Mouse (Mus musculus) Patski (cell line): Measurements from ENCODE around the gene Aqp11. TPM values are rescaled to one million over a fixed set of nuclear protein-coding genes. Genes with fewer than 3 reads are reported as not detected.

ENCODE experiments used
- ATAC-seq: fragments of 100-300 bp; one replicate; pipeline ENCODE4 v1.8.0; 2021
- CTCF ChIA-PET: fragments of 350-600 bp; sonication (Branson Sonifier 250); formaldehyde crosslinking; loops from one replicate; lab custom pipeline; 2022; ENCODE audit warnings: inconsistent platforms; lab: Charles Lee
- POLR2A ChIA-PET: fragments of 350-600 bp; sonication (Branson Sonifier 250); formaldehyde crosslinking; loops from one replicate; lab custom pipeline; 2022; ENCODE audit warnings: antibody characterized with exemption, inconsistent platforms; lab: Charles Lee
- DNase-seq: peaks from one replicate; pipeline ENCODE4 v3.0.0-alpha.2; 2011; ENCODE audit warnings: low read depth, low spot score
- H3K27me3 ChIP-seq: fragments of 371-371 bp; one replicate; pipeline ENCODE4 v1.5.1; 2021
- CTCF ChIP-seq: fragments of 100-300 bp; IDR thresholded peaks from one replicate; pipeline ENCODE4 v1.5.1; 2021
- in situ Hi-C: fragments of 300-500 bp; cut with MboI; formaldehyde crosslinking; loops from 3 replicates; pipeline ENCODE4 v1.11.1; 2018; ENCODE audit warnings: low pct_unique_long_range_greater_than_20kb, mixed read lengths
- polyA plus RNA-seq: library from polyadenylated mRNA; unstranded; gene quantifications from one replicate; pipeline ENCODE4 v1.2.3, GENCODE M21; 2021

Aqp11 gene
- polyA plus RNA-seq, 1 experiment from 2014 or later, result 0.35 TPM

- in situ Hi-C loops, result loop anchor here (10.0 kb wide), 1 partner anchor 367 kb away; the partner anchor contains the start of gene Myo7a
Measured at GRCm38 (mm10) chr7:97747787-97748497, 9.9 kb upstream of the Aqp11 start.

GRCm38 (mm10) chr7:97747176-97747707 is 9.2 kb upstream of the Aqp11 start:
- in situ Hi-C loops, result loop anchor here (10.0 kb wide), 1 partner anchor 368 kb away; the partner anchor contains the start of gene Myo7a
- DNase-seq (no peak), ATAC-seq (no peak)
- TF ChIP-seq CTCF, result no peak
- H3K27me3 ChIP-seq, result no peaks in the 10 kb centered on the region
- ChIA-PET POLR2A (no interaction called here), CTCF (interaction anchor here (1.0 to 1.3 kb wide), 4 partner anchors 11 to 234 kb away, joined by 3 to 4 read pairs (median 3); no protein-coding TSS in a partner anchor)

More at GRCm38 (mm10) chr7:97747787-97748497, 9.9 kb upstream of the Aqp11 start:
- DNase-seq (no peak), ATAC-seq (peak; percentile 39)
- TF ChIP-seq CTCF, result peak; percentile 94
- ChIA-PET CTCF (interaction anchor here (0.8 to 1.8 kb wide), 8 partner anchors 20 to 239 kb away, joined by 3 to 6 read pairs (median 3); no protein-coding TSS in a partner anchor), POLR2A (interaction anchor here (1.3 kb wide), 1 partner anchor 371 kb away, joined by 3 read pairs; the partner anchor contains the start of gene Myo7a)
- no peaks in the 10 kb centered on the region for H3K27me3 ChIP-seq

GRCm38 (mm10) chr7:97745299-97745698 is 7.2 kb upstream of the Aqp11 start:
- ATAC-seq (peak; percentile 41), DNase-seq (no peak)
- ChIA-PET POLR2A (no interaction called here), CTCF (no interaction called here)
- in situ Hi-C loops, result loop anchor here (10.0 kb wide), 1 partner anchor 370 kb away; the partner anchor contains the start of gene Myo7a
- TF ChIP-seq CTCF, result peak; percentile 85
- H3K27me3 ChIP-seq, result no peaks in the 10 kb centered on the region

- CTCF ChIA-PET, result no interaction called here
- no peak for TF ChIP-seq CTCF
- ATAC-seq (no peak), DNase-seq (no peak)
- POLR2A ChIA-PET, result no interaction called here
- in situ Hi-C loops, result loop anchor here (10.0 kb wide), 1 partner anchor 373 kb away; the partner anchor contains the start of gene Myo7a
- H3K27me3 ChIP-seq, result no peaks in the 10 kb centered on the region
Measured at GRCm38 (mm10) chr7:97741756-97742291, 3.7 kb upstream of the Aqp11 start.

GRCm38 (mm10) chr7:97740948-97741347 is 2.9 kb upstream of the Aqp11 start:
- no peaks in the 10 kb centered on the region for H3K27me3 ChIP-seq
- TF ChIP-seq CTCF, result no peak
- POLR2A ChIA-PET, result no interaction called here
- CTCF ChIA-PET, result no interaction called here
- in situ Hi-C loops, result loop anchor here (10.0 kb wide), 1 partner anchor 374 kb away; the partner anchor contains the start of gene Myo7a
- no peak for ATAC-seq
- DNase-seq, result no peak

- DNase-seq (no peak), ATAC-seq (peak; percentile 14)
- ChIA-PET CTCF (no interaction called here), POLR2A (interaction anchor here (0.6 kb wide), 1 partner anchor 397 kb away, joined by 4 read pairs; no protein-coding TSS in a partner anchor)
- no peaks in the 10 kb centered on the region for H3K27me3 ChIP-seq
- in situ Hi-C loops, result no loop called here
- no peak for TF ChIP-seq CTCF
Measured at GRCm38 (mm10) chr7:97737256-97737637, 842 bp downstream of the Aqp11 start.

GRCm38 (mm10) chr7:97735886-97736420 is 2.1 kb downstream of the Aqp11 start:
- no peak for ATAC-seq
- H3K27me3 ChIP-seq, result no peaks in the 10 kb centered on the region
- POLR2A ChIA-PET, result no interaction called here
- no peak for DNase-seq
- CTCF ChIA-PET, result interaction anchor here (1.5 kb wide), 1 partner anchor 11 kb away, joined by 4 read pairs; no protein-coding TSS in a partner anchor
- in situ Hi-C loops, result no loop called here
- TF ChIP-seq CTCF, result no peak

GRCm38 (mm10) chr7:97735021-97735420 is 3.1 kb downstream of the Aqp11 start:
- no peaks in the 10 kb centered on the region for H3K27me3 ChIP-seq
- no peak for TF ChIP-seq CTCF
- no peak for DNase-seq
- ATAC-seq, result no peak
- ChIA-PET POLR2A (no interaction called here), CTCF (no interaction called here)
- in situ Hi-C loops, result no loop called here

GRCm38 (mm10) chr7:97733606-97734005 is 4.5 kb downstream of the Aqp11 start:
- TF ChIP-seq CTCF, result no peak
- no peaks in the 10 kb centered on the region for H3K27me3 ChIP-seq
- ChIA-PET POLR2A (no interaction called here), CTCF (no interaction called here)
- in situ Hi-C loops, result no loop called here
- no peak for DNase-seq
- ATAC-seq, result no peak

GRCm38 (mm10) chr7:97730427-97730826 is 7.7 kb downstream of the Aqp11 start:
- ChIA-PET CTCF (interaction anchor here (1.1 to 1.3 kb wide), 2 partner anchors 9 to 14 kb away, joined by 3 to 5 read pairs; no protein-coding TSS in a partner anchor), POLR2A (no interaction called here)
- H3K27me3 ChIP-seq, result no peaks in the 10 kb centered on the region
- no peak for ATAC-seq
- DNase-seq, result no peak
- TF ChIP-seq CTCF, result no peak
- in situ Hi-C loops, result no loop called here
